Mouse (Mus musculus) kidney, postnatal 0 days (tissue): ENCODE data around the gene B3gntl1. TPM values are rescaled to one million over a fixed set of nuclear protein-coding genes. Genes with fewer than 3 reads are reported as not detected.

Experiments
- ATAC-seq: fragments of 200-750 bp; cut with Nextera tagmentation; replicated peaks from 2 replicates; pipeline ENCODE4 v1.8.0; 2017; ENCODE audit warnings: low read depth, moderate number of reproducible peaks, moderate TSS enrichment, moderate library complexity; ENCODE audit not compliant: low FRiP score
- DNase-seq: peaks from one replicate; pipeline ENCODE4 v3.0.0-alpha.2; 2016; ENCODE audit warnings: low spot score
- H3K27ac ChIP-seq: fragments of 300-500 bp; sonication (generic); 2 replicates; pipeline ENCODE4 v1.5.1; 2014; ENCODE audit warnings: mild to moderate bottlenecking
- H3K27me3 ChIP-seq: fragments of 300-500 bp; sonication (generic); 2 replicates; pipeline ENCODE4 v1.6.1; 2014; ENCODE audit warnings: low read length, mixed read lengths; ENCODE audit not compliant: insufficient read depth
- H3K36me3 ChIP-seq: fragments of 300-500 bp; sonication (generic); 2 replicates; pipeline ENCODE4 v1.6.1; 2014; ENCODE audit warnings: low read length, mixed read lengths; ENCODE audit not compliant: insufficient read depth
- H3K4me1 ChIP-seq: fragments of 300-500 bp; sonication (generic); replicated peaks from 2 replicates; pipeline ENCODE4 v1.6.1; 2014; ENCODE audit warnings: antibody characterized with exemption, low read length, mixed read lengths; ENCODE audit not compliant: insufficient read depth
- H3K4me2 ChIP-seq: fragments of 300-500 bp; sonication (generic); 2 replicates; pipeline ENCODE4 v1.6.1; 2014; ENCODE audit warnings: mild to moderate bottlenecking, low read length, moderate library complexity, mixed read lengths
- H3K4me3 ChIP-seq: fragments of 300-500 bp; sonication (generic); replicated peaks from 2 replicates; pipeline ENCODE4 v1.5.1; 2014; ENCODE audit warnings: low read depth, low read length
- H3K9ac ChIP-seq: fragments of 300-500 bp; sonication (generic); 2 replicates; pipeline ENCODE4 v1.6.1; 2014; ENCODE audit warnings: low read depth, low read length
- H3K9me3 ChIP-seq: fragments of 300-500 bp; sonication (generic); replicated peaks from 2 replicates; pipeline ENCODE4 v1.6.1; 2016; ENCODE audit warnings: low read length, inconsistent platforms, mixed read lengths
- CTCF ChIP-seq: IDR thresholded peaks from 2 replicates; pipeline ENCODE4 v1.5.1; 2016; ENCODE audit warnings: antibody characterized with exemption, low read depth, mild to moderate bottlenecking, moderate library complexity
- WGBS: fragments of 180-500 bp; shearing (Covaris S2); extraction: QIAGEN DNeasy Blood & Tissue Kit; methylation state at CpG from one replicate; pipeline ENCODE4 v1.1.7; 2014; 5-methylcytosine and 5-hydroxymethylcytosine counted together
- polyA plus RNA-seq: library from polyadenylated mRNA; unstranded; fragments of >200 nt; fragmentation: Nextera tagmentation; extraction: Ambion mirVana; gene quantifications from 2 replicates; pipeline ENCODE4 v1.2.1, GENCODE M21; 2015

B3gntl1 gene
- polyA plus RNA-seq, 1 experiment from 2014 or later, result 5.3 TPM

GRCm38 (mm10) chr11:121641501-121642145 is 31.3 kb downstream of the B3gntl1 start:
- no peaks in the 10 kb centered on the region for H3K9me3 ChIP-seq
- no peaks in the 10 kb centered on the region for H3K27me3 ChIP-seq
- no peak overlapping the region for H3K9ac ChIP-seq
- no peaks in the 10 kb centered on the region for H3K4me1 ChIP-seq
- no peak for ATAC-seq
- no peak for TF ChIP-seq CTCF
- no peak overlapping the region for H3K27ac ChIP-seq
- DNase-seq, result no peak
- peaks cover 14% of the 10 kb centered on the region; the same call in 1 of the 2 replicates for H3K36me3 ChIP-seq
- H3K4me2 ChIP-seq, result no peak overlapping the region
- H3K4me3 ChIP-seq, result no peak overlapping the region
- 82% methylated on average over 2 of the region's 2 CpGs for WGBS

- 94% methylated on average over 10 of the region's 10 CpGs for WGBS
- DNase-seq, result no peak
- no peak for TF ChIP-seq CTCF
- Histone ChIP-seq H3K4me3 (no peak overlapping the region), H3K4me1 (no peaks in the 10 kb centered on the region), H3K27me3 (no peaks in the 10 kb centered on the region), H3K9ac (no peak overlapping the region), H3K9me3 (no peaks in the 10 kb centered on the region), H3K4me2 (no peak overlapping the region), H3K36me3 (peaks cover 17% of the 10 kb centered on the region; the same call in 1 of the 2 replicates), H3K27ac (no peak overlapping the region)
- no peak for ATAC-seq
Observed at GRCm38 (mm10) chr11:121636646-121637045, 36.3 kb downstream of the B3gntl1 start.

- Histone ChIP-seq H3K4me1 (no peaks in the 10 kb centered on the region), H3K27me3 (no peaks in the 10 kb centered on the region), H3K4me2 (no peak overlapping the region), H3K9ac (no peak overlapping the region), H3K4me3 (no peak overlapping the region), H3K9me3 (no peaks in the 10 kb centered on the region), H3K36me3 (peaks cover 18% of the 10 kb centered on the region; the same call in 1 of the 2 replicates), H3K27ac (no peak overlapping the region)
- WGBS, result 96% methylated on average over 7 of the region's 7 CpGs
- DNase-seq (no peak), ATAC-seq (no peak)
- no peak for TF ChIP-seq CTCF
Observed at GRCm38 (mm10) chr11:121631410-121631809, 41.5 kb downstream of the B3gntl1 start.

GRCm38 (mm10) chr11:121630406-121630805 is 42.5 kb downstream of the B3gntl1 start:
- ATAC-seq, result no peak
- Histone ChIP-seq H3K9ac (no peak overlapping the region), H3K9me3 (no peaks in the 10 kb centered on the region), H3K4me3 (no peak overlapping the region), H3K4me2 (no peak overlapping the region), H3K36me3 (peaks cover 18% of the 10 kb centered on the region; the same call in 1 of the 2 replicates), H3K27ac (no peak overlapping the region), H3K4me1 (no peaks in the 10 kb centered on the region), H3K27me3 (no peaks in the 10 kb centered on the region)
- 83% methylated on average over 4 of the region's 4 CpGs for WGBS
- TF ChIP-seq CTCF, result peak; percentile 57
- DNase-seq, result peak; percentile 19

GRCm38 (mm10) chr11:121629529-121629928 is 43.4 kb downstream of the B3gntl1 start:
- 93% methylated on average over 6 of the region's 6 CpGs for WGBS
- no peaks in the 10 kb centered on the region for H3K4me1 ChIP-seq
- no peak for DNase-seq

GRCm38 (mm10) chr11:121627521-121627920 is 45.4 kb downstream of the B3gntl1 start:
- no peak for TF ChIP-seq CTCF
- ATAC-seq, result no peak; the same call in 1 of the 2 replicates

More at GRCm38 (mm10) chr11:121629529-121629928, 43.4 kb downstream of the B3gntl1 start:
- no peak overlapping the region for H3K27ac ChIP-seq
- H3K9me3 ChIP-seq, result no peaks in the 10 kb centered on the region
- no peak overlapping the region for H3K9ac ChIP-seq
- no peak for ATAC-seq
- no peaks in the 10 kb centered on the region for H3K27me3 ChIP-seq
- no peak overlapping the region for H3K4me2 ChIP-seq
- H3K36me3 ChIP-seq, result peaks cover 20% of the 10 kb centered on the region; the same call in 1 of the 2 replicates
- H3K4me3 ChIP-seq, result no peak overlapping the region
- TF ChIP-seq CTCF, result no peak

More at GRCm38 (mm10) chr11:121627521-121627920, 45.4 kb downstream of the B3gntl1 start:
- no peaks in the 10 kb centered on the region for H3K27me3 ChIP-seq
- H3K27ac ChIP-seq, result no peak overlapping the region
- H3K9ac ChIP-seq, result no peak overlapping the region
- DNase-seq, result no peak
- H3K4me2 ChIP-seq, result no peak overlapping the region
- H3K36me3 ChIP-seq, result peaks cover 28% of the 10 kb centered on the region; the same call in 1 of the 2 replicates
- WGBS, result 91% methylated on average over 5 of the region's 5 CpGs
- no peaks in the 10 kb centered on the region for H3K9me3 ChIP-seq
- H3K4me1 ChIP-seq, result no peaks in the 10 kb centered on the region
- no peak overlapping the region for H3K4me3 ChIP-seq
